Mouse (Mus musculus) megakaryocyte-erythroid progenitor cell, adult 5 weeks (primary cell): ENCODE data around the gene Pgap1. TPM values are rescaled to one million over a fixed set of nuclear protein-coding genes. Genes with fewer than 3 reads are reported as not detected.

Experiments used
- polyA plus RNA-seq: library from polyadenylated mRNA; stranded (reverse); fragments of >175 nt; gene quantifications from 2 replicates; pipeline ENCODE4 v1.2.3, GENCODE M21; 2012

Pgap1 gene
- polyA plus RNA-seq: not detected in 2 replicates

DNA sequence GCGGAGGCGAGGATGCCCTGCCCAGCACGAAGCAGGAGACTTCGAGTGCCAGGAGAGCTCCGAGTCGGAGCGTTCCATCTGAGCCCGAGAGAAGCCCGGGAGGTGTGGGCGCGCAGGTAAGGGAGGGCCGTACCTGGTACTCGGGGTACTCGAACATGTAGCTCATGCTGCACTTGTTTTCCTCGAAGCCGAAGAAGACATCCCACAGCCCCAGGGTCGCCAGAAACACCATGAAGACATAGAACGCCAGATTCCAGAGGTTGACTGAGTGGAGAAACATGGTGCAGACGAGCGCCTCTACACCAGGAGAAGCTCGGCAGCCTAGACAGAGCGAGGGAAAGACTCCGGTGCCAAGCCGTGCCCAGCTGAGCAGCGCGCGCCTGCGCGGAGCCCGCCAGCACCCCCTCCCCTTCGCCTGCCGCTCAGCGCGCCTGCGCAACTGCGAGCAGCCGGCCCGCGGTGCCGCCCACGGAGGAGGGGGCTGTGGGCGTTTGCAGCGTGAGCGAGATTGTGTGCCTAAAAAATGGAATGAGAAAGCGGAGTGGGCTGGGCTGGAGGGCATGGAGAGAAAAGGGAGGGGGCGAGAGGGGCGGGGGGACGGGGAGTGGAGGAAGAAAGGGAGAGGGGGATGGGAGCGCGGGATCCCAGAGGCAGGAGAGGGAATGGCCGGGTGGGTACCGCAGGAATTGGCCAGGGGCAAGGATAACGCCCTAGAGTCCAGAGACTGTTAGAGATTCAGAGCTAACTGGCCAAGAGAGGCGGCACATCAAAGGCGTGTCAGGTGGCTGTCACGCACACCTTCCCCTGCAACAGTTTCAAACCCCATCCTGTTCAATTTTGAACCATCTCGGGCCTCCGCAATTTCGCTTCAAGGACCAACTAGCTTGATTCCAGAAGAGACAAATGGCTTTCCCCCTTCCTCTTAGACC is at the start of gene Pgap1:
TSS of gene Pgap1 (minus strand) at position 384 of the 929 bp plus-strand sequence.

DNA sequence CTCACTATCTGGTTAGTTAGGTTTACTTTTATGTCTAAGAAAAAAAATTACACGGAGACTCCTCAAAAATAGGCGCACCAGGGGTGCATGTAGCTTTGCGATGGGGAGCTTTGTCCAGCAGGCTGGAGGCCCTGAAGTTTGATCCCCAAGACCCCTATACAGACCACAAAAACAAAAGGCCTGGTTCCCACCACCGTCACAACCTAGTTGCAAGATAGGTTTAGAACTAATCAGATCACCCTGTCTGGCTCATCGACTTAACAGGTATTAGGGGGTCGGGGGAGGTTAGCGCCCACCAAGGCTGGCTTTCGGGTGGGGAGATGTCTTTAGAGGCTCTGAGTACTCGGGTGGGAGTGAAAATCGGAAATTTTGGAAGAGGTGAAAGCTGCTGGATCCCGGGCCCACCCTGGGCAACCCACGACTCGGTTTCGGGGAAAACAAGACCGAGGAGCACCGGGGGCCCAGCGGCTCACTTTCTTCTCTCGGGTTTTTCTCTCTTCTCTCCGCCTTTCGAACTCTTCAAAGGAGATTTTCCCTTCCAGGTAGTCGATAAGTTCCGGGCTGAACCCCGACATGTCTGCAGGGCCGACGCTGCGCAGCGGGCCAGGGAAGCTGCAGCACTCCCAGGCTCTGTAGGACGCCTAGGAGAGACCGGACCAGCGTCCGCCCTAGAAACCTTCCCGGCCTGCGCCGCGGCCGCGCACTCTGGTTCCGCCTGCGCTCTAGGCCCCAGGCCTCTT is 119.0 kb downstream of the Pgap1 start, which contains the start of gene Gtf3c3:
TSS of gene Gtf3c3 (minus strand) at position 632 of the 740 bp plus-strand sequence.

Other genes with a start within 250 kb of the Pgap1 start
- gene Gtf3c3, start 118.7 kb downstream of the Pgap1 start, polyA plus RNA-seq: 0.33 and 0.50 TPM in 2 replicates